Mouse (Mus musculus) embryo, embryonic 10.5 days (tissue): Measurements from ENCODE around the gene Rc3h2.

ENCODE experiments used
- DNase-seq: peaks from one replicate; pipeline ENCODE4 v3.0.0-alpha.2; 2015; ENCODE audit warnings: low spot score

The Rc3h2 gene

GRCm38 (mm10) chr2:37338497-37339187 lies 84.1 kb downstream of the Rc3h2 start:
- DNase-seq = peak; percentile 62

- DNase-seq = no peak
These were observed 89.4 kb downstream of the Rc3h2 start for GRCm38 (mm10) chr2:37333321-37333720.

GRCm38 (mm10) chr2:37326215-37326614 lies 96.5 kb downstream of the Rc3h2 start, which contains the start of gene Olfr368:
Olfr368 (plus strand) TSS chr2:37326515.
- DNase-seq = no peak
